Mouse (Mus musculus): ENCODE data around the gene Gm5136.

DNA sequence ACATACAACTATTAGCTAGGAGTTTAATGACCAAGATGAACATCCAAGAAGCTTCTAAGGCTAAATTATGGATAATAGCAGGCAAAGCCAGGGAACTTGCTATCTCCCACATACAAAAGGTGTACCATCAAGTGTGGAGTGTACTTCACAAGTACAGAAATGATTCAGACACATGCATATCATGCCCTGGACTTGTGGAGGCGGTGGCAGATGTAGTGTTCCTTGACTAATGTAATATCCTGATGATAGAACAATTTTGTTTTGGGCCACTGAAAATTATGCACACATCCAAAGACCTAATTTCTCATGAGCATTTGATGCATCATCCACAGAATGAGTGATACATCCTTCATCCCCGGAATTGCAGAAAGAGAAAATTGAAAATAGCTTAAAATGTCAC, 43.8 kb upstream of the Gm5136 start:
- TF ChIP-seq CTCF (IDR thresholded peaks at IDR 0.05; ENCODE audit: borderline replicate concordance, insufficient read depth, low read length), result no peak
- no peak for TF ChIP-seq POLR2A (IDR thresholded peaks at IDR 0.05; ENCODE audit: low read depth, low read length)
